Mouse (Mus musculus) retina, adult 2 months (tissue): Measurements from ENCODE around the gene Bap1.

Experiments
- DNase-seq: peaks from one replicate; pipeline ENCODE4 v3.0.0-alpha.2; 2012; ENCODE audit warnings: low read depth, low spot score

Gene Bap1

GRCm38 (mm10) chr14:31233070-31233995 lies 17.9 kb upstream of the Bap1 start:
- no peak for DNase-seq

- peak; percentile 64 for DNase-seq
Observed at GRCm38 (mm10) chr14:31233996-31234591, 17.2 kb upstream of the Bap1 start.

GRCm38 (mm10) chr14:31237101-31237882 lies 14.0 kb upstream of the Bap1 start:
- DNase-seq: no peak

- no peak for DNase-seq
Observed at GRCm38 (mm10) chr14:31240528-31240927, 10.7 kb upstream of the Bap1 start.

GRCm38 (mm10) chr14:31244777-31245176 lies 6.5 kb upstream of the Bap1 start:
- no peak for DNase-seq

GRCm38 (mm10) chr14:31245946-31246345 lies 5.3 kb upstream of the Bap1 start:
- DNase-seq: no peak

- no peak for DNase-seq
Observed at GRCm38 (mm10) chr14:31248396-31248795, 2.9 kb upstream of the Bap1 start.

- DNase-seq: no peak
Observed at GRCm38 (mm10) chr14:31250222-31251083, 797 bp upstream of the Bap1 start.

GRCm38 (mm10) chr14:31251626-31252025 lies 376 bp downstream of the Bap1 start:
- no peak for DNase-seq

- DNase-seq: no peak
Observed at GRCm38 (mm10) chr14:31252091-31252490, 841 bp downstream of the Bap1 start.

GRCm38 (mm10) chr14:31258476-31259050 lies 7.3 kb downstream of the Bap1 start:
- no peak for DNase-seq

GRCm38 (mm10) chr14:31260374-31260773 lies 9.1 kb downstream of the Bap1 start:
- no peak for DNase-seq

GRCm38 (mm10) chr14:31260932-31261331 lies 9.7 kb downstream of the Bap1 start:
- no peak for DNase-seq

- no peak for DNase-seq
Observed at GRCm38 (mm10) chr14:31267649-31268048, 16.4 kb downstream of the Bap1 start.

GRCm38 (mm10) chr14:31268301-31269001 lies 17.2 kb downstream of the Bap1 start:
- DNase-seq: no peak

- no peak for DNase-seq
Observed at GRCm38 (mm10) chr14:31269456-31270100, 18.3 kb downstream of the Bap1 start.

GRCm38 (mm10) chr14:31271121-31271520 lies 19.9 kb downstream of the Bap1 start:
- no peak for DNase-seq

- peak; percentile 45 for DNase-seq
Observed at GRCm38 (mm10) chr14:31272164-31272563, 20.9 kb downstream of the Bap1 start.

- DNase-seq: no peak
Observed at GRCm38 (mm10) chr14:31285728-31286127, 34.5 kb downstream of the Bap1 start.
